Mouse (Mus musculus): Measurements from ENCODE around the gene Mtmr3. TPM values are rescaled to one million over a fixed set of nuclear protein-coding genes. Genes with fewer than 3 reads are reported as not detected.

Mtmr3 gene
- polyA plus RNA-seq, 1 experiment from 2014 or later: 25.6 TPM

GRCm38 (mm10) chr11:4606541-4606940 is 11.9 kb upstream of the Mtmr3 start:
- H3K27me3 ChIP-seq (replicated peaks; ENCODE audit: control insufficient read depth, insufficient read depth, low read length): no peaks in the 10 kb centered on the region
- DNase-seq (ENCODE audit: low spot score) (no peak), ATAC-seq (replicated peaks; ENCODE audit: low FRiP score) (no peak)
- no peaks in the 10 kb centered on the region for H3K36me3 ChIP-seq (ENCODE audit: control insufficient read depth, insufficient read depth, low read length)
- no peak overlapping the region for H3K4me3 ChIP-seq (ENCODE audit: low read depth, low read length)
- H3K9me3 ChIP-seq (ENCODE audit: control insufficient read depth, low read length): no peaks in the 10 kb centered on the region
- H3K9ac ChIP-seq (ENCODE audit: low read depth, low read length): no peak overlapping the region
- no peak overlapping the region for H3K4me2 ChIP-seq
- peaks cover 3% of the 10 kb centered on the region; the same call in 1 of the 2 replicates for H3K4me1 ChIP-seq (replicated peaks; ENCODE audit: control insufficient read depth, insufficient read depth, low read length)
- 61% methylated on average over 1 of the region's 1 CpGs for WGBS
- H3K27ac ChIP-seq (ENCODE audit: low read depth, low read length): no peak overlapping the region

- no peak overlapping the region for H3K27ac ChIP-seq (ENCODE audit: low read depth, low read length)
- 48% methylated on average over 7 of the region's 7 CpGs for WGBS
- H3K4me1 ChIP-seq (replicated peaks; ENCODE audit: control insufficient read depth, insufficient read depth, low read length): peaks cover 3% of the 10 kb centered on the region; the same call in 1 of the 2 replicates
- H3K36me3 ChIP-seq (ENCODE audit: control insufficient read depth, insufficient read depth, low read length): no peaks in the 10 kb centered on the region
- no peak overlapping the region for H3K4me3 ChIP-seq (ENCODE audit: low read depth, low read length)
- no peak overlapping the region for H3K4me2 ChIP-seq
- H3K9ac ChIP-seq (ENCODE audit: low read depth, low read length): no peak overlapping the region
- ATAC-seq (replicated peaks; ENCODE audit: low FRiP score) (no peak; the same call in 1 of the 2 replicates), DNase-seq (ENCODE audit: low spot score) (no peak)
- H3K9me3 ChIP-seq (ENCODE audit: control insufficient read depth, low read length): no peaks in the 10 kb centered on the region
- H3K27me3 ChIP-seq (replicated peaks; ENCODE audit: control insufficient read depth, insufficient read depth, low read length): no peaks in the 10 kb centered on the region
Measured at GRCm38 (mm10) chr11:4605414-4605813, 10.8 kb upstream of the Mtmr3 start.

GRCm38 (mm10) chr11:4604441-4604840 is 9.8 kb upstream of the Mtmr3 start:
- H3K4me2 ChIP-seq: no peak overlapping the region
- H3K4me1 ChIP-seq (replicated peaks; ENCODE audit: control insufficient read depth, insufficient read depth, low read length): peaks cover 3% of the 10 kb centered on the region; the same call in 1 of the 2 replicates
- WGBS: 44% methylated on average over 6 of the region's 6 CpGs
- DNase-seq (ENCODE audit: low spot score) (no peak), ATAC-seq (replicated peaks; ENCODE audit: low FRiP score) (no peak)
- no peak overlapping the region for H3K27ac ChIP-seq (ENCODE audit: low read depth, low read length)
- no peaks in the 10 kb centered on the region for H3K36me3 ChIP-seq (ENCODE audit: control insufficient read depth, insufficient read depth, low read length)
- no peak overlapping the region for H3K4me3 ChIP-seq (ENCODE audit: low read depth, low read length)
- no peak overlapping the region for H3K9ac ChIP-seq (ENCODE audit: low read depth, low read length)
- no peaks in the 10 kb centered on the region for H3K9me3 ChIP-seq (ENCODE audit: control insufficient read depth, low read length)
- no peaks in the 10 kb centered on the region for H3K27me3 ChIP-seq (replicated peaks; ENCODE audit: control insufficient read depth, insufficient read depth, low read length)

- Histone ChIP-seq H3K4me2 (no peak overlapping the region; the same call in 1 of the 2 replicates), H3K4me1 (replicated peaks; ENCODE audit: control insufficient read depth, insufficient read depth, low read length) (peaks cover 3% of the 10 kb centered on the region; the same call in 1 of the 2 replicates), H3K9ac (ENCODE audit: low read depth, low read length) (no peak overlapping the region), H3K27me3 (replicated peaks; ENCODE audit: control insufficient read depth, insufficient read depth, low read length) (no peaks in the 10 kb centered on the region), H3K9me3 (ENCODE audit: control insufficient read depth, low read length) (no peaks in the 10 kb centered on the region), H3K27ac (ENCODE audit: low read depth, low read length) (no peak overlapping the region), H3K4me3 (ENCODE audit: low read depth, low read length) (no peak overlapping the region), H3K36me3 (ENCODE audit: control insufficient read depth, insufficient read depth, low read length) (no peaks in the 10 kb centered on the region)
- DNase-seq (ENCODE audit: low spot score) (no peak), ATAC-seq (replicated peaks; ENCODE audit: low FRiP score) (no peak)
- 52% methylated on average over 12 of the region's 12 CpGs for WGBS
Measured at GRCm38 (mm10) chr11:4602691-4603441, 8.2 kb upstream of the Mtmr3 start.

- H3K4me1 ChIP-seq (replicated peaks; ENCODE audit: control insufficient read depth, insufficient read depth, low read length): peaks cover 3% of the 10 kb centered on the region; the same call in 1 of the 2 replicates
- no peaks in the 10 kb centered on the region for H3K27me3 ChIP-seq (replicated peaks; ENCODE audit: control insufficient read depth, insufficient read depth, low read length)
- WGBS: 80% methylated on average over 5 of the region's 5 CpGs
- H3K27ac ChIP-seq (ENCODE audit: low read depth, low read length): no peak overlapping the region
- no peak overlapping the region for H3K4me2 ChIP-seq
- DNase-seq (ENCODE audit: low spot score) (no peak), ATAC-seq (replicated peaks; ENCODE audit: low FRiP score) (no peak)
- H3K9ac ChIP-seq (ENCODE audit: low read depth, low read length): no peak overlapping the region
- no peak overlapping the region for H3K4me3 ChIP-seq (ENCODE audit: low read depth, low read length)
- H3K36me3 ChIP-seq (ENCODE audit: control insufficient read depth, insufficient read depth, low read length): no peaks in the 10 kb centered on the region
- H3K9me3 ChIP-seq (ENCODE audit: control insufficient read depth, low read length): no peaks in the 10 kb centered on the region
Measured at GRCm38 (mm10) chr11:4601890-4602289, 7.2 kb upstream of the Mtmr3 start.

- no peaks in the 10 kb centered on the region for H3K9me3 ChIP-seq (ENCODE audit: control insufficient read depth, low read length)
- no peaks in the 10 kb centered on the region for H3K27me3 ChIP-seq (replicated peaks; ENCODE audit: control insufficient read depth, insufficient read depth, low read length)
- H3K4me3 ChIP-seq (ENCODE audit: low read depth, low read length): no peak overlapping the region
- WGBS: 83% methylated on average over 3 of the region's 3 CpGs
- H3K27ac ChIP-seq (ENCODE audit: low read depth, low read length): no peak overlapping the region
- no peak overlapping the region for H3K9ac ChIP-seq (ENCODE audit: low read depth, low read length)
- peaks cover 3% of the 10 kb centered on the region; the same call in 1 of the 2 replicates for H3K4me1 ChIP-seq (replicated peaks; ENCODE audit: control insufficient read depth, insufficient read depth, low read length)
- no peaks in the 10 kb centered on the region for H3K36me3 ChIP-seq (ENCODE audit: control insufficient read depth, insufficient read depth, low read length)
- DNase-seq (ENCODE audit: low spot score) (no peak), ATAC-seq (replicated peaks; ENCODE audit: low FRiP score) (no peak)
- H3K4me2 ChIP-seq: no peak overlapping the region
Measured at GRCm38 (mm10) chr11:4599916-4600315, 5.3 kb upstream of the Mtmr3 start.

GRCm38 (mm10) chr11:4598411-4598810 is 3.7 kb upstream of the Mtmr3 start:
- ATAC-seq (replicated peaks; ENCODE audit: low FRiP score): no peak
- WGBS: 82% methylated on average over 2 of the region's 2 CpGs

GRCm38 (mm10) chr11:4593849-4594607 is 635 bp downstream of the Mtmr3 start:
- Histone ChIP-seq H3K27ac (ENCODE audit: low read depth, low read length) (peak overlapping the region; percentile 76), H3K9me3 (ENCODE audit: control insufficient read depth, low read length) (no peaks in the 10 kb centered on the region), H3K4me2 (peak overlapping the region; percentile 59), H3K36me3 (ENCODE audit: control insufficient read depth, insufficient read depth, low read length) (no peaks in the 10 kb centered on the region), H3K4me1 (replicated peaks; ENCODE audit: control insufficient read depth, insufficient read depth, low read length) (peaks cover 12% of the 10 kb centered on the region; the same call in 1 of the 2 replicates), H3K9ac (ENCODE audit: low read depth, low read length) (peak overlapping the region; percentile 94), H3K4me3 (ENCODE audit: low read depth, low read length) (peak overlapping the region; percentile 89), H3K27me3 (replicated peaks; ENCODE audit: control insufficient read depth, insufficient read depth, low read length) (no peaks in the 10 kb centered on the region)
- WGBS: under 1% methylated on average over 33 of the region's 45 CpGs
- DNase-seq (ENCODE audit: low spot score) (peak; percentile 73), ATAC-seq (replicated peaks; ENCODE audit: low FRiP score) (peak; percentile 82)

More at GRCm38 (mm10) chr11:4598411-4598810, 3.7 kb upstream of the Mtmr3 start:
- Histone ChIP-seq H3K4me1 (replicated peaks; ENCODE audit: control insufficient read depth, insufficient read depth, low read length) (peaks cover 3% of the 10 kb centered on the region; the same call in 1 of the 2 replicates), H3K4me3 (ENCODE audit: low read depth, low read length) (no peak overlapping the region), H3K4me2 (no peak overlapping the region), H3K27me3 (replicated peaks; ENCODE audit: control insufficient read depth, insufficient read depth, low read length) (no peaks in the 10 kb centered on the region), H3K9ac (ENCODE audit: low read depth, low read length) (no peak overlapping the region), H3K27ac (ENCODE audit: low read depth, low read length) (no peak overlapping the region), H3K9me3 (ENCODE audit: control insufficient read depth, low read length) (no peaks in the 10 kb centered on the region), H3K36me3 (ENCODE audit: control insufficient read depth, insufficient read depth, low read length) (no peaks in the 10 kb centered on the region)
- DNase-seq (ENCODE audit: low spot score): no peak

All from liver, embryonic 11.5 days (tissue).